Mouse (Mus musculus) gastrocnemius, postnatal 14 days (tissue): ENCODE measurements at regions not wholly inside any gene's neighbourhood (a gene's known extent, or its start where the extent isn't known, plus 50 kb on each side); places are given as distances from the start of the nearest gene placed in this dataset.

Source experiments
- DNase-seq: peaks from one replicate; pipeline ENCODE4 v3.0.0; 2021; ENCODE audit warnings: mixed read lengths
- intact Hi-C: fragments of 180-260 bp; cut with DNase I; formaldehyde crosslinking; loops from one replicate; pipeline ENCODE4 v1.15.1; 2025; ENCODE audit warnings: low total_unique reads

DNA sequence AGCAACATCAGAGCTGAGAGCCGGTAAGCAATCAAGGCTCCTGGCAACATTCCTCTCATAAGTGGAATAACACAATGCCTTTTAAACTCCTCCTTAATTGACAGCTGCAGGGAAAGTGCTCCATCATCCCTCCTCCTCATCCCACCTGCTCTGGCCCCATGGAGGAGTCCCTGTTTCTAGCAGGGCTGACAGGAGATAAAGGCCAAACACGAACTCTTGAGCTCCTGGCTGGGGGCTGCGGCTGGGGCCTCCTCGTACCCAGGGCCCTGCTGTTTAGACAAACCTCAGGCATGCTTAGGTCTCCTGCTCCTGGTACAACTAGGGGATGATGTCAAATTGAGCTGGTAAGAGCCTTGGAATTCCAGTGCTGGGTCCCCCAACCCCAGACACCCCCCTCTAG, 66.2 kb upstream of the Podxl start:
- DNase-seq, result no peak
- intact Hi-C loops, result no loop called here

- DNase-seq, result no peak
- intact Hi-C loops, result no loop called here
These were observed 64.1 kb upstream of the Podxl start for GRCm38 (mm10) chr6:31627912-31628311.

GRCm38 (mm10) chr6:31625055-31625454, 61.3 kb upstream of the Podxl start:
- DNase-seq, result no peak
- intact Hi-C loops, result no loop called here

- no peak for DNase-seq
- intact Hi-C loops, result no loop called here
These were observed 60.6 kb upstream of the Podxl start for GRCm38 (mm10) chr6:31624374-31624773.

DNA sequence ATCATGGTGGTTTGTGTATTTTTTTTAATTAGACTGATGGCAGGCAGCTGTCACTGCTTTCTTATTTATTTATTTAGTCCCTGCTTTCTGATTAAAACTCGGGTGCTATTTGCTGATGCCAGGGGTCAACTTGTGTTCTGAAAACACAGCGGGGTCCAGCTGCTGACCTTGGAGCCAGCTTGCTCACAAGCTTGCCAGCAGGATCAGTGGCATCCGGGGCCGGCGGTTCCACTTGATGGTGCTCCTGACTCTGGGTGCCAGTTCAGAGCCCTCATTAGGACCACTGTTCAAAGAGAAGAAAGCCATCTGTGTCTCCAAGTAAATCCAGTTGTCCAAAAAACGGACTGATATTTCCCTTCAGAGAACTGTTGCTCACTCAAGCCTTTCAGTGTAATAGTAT, 57.2 kb upstream of the Podxl start:
- intact Hi-C loops, result no loop called here
- DNase-seq, result no peak

DNA sequence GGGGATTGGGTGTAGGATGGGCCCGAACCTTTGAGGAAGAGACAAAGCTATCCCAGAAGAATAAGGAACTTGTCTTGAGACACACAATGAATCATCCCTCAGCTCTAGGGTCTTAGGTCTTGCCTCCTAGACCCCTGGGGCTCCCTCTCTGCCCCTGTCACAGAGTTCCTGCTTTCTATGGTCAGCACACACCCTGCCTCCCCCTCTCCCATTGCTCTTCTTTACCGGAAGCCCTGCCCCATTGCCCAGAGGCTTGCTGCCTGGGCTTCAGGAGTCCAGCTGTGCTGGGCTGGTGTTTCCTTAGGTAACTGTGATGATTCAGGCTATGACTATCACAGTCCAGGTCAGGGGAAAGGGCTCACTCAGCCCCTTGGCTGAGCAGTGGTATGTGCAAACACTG, 55.1 kb upstream of the Podxl start:
- intact Hi-C loops, result no loop called here
- DNase-seq, result no peak

GRCm38 (mm10) chr6:31617341-31617740, 53.6 kb upstream of the Podxl start:
- intact Hi-C loops, result no loop called here
- no peak for DNase-seq

DNA sequence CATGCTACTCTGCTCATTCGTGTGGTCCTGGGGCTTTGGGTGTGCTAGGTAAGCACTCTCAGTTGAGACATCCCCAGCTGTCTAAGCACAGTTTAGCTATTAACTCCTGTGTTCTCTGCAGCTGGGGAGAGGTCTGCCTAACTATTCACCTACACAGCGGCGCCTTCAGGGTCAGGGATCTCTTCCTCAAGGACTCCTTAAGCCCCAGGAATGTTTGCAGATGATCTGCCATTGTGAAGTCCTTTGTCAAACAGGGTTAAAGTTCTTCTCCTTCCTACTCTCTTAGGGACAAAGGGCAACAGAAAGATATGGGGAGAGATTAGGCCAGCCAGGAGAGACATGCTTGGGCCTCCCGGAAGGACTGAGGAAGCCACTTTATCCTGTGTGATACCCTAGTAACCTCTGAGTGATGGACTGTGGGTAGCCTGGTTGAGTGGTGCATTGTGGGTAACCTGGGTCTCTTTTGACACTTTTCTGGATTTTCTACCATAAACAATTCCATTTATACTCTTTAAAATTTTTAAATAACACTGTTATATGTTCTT, 51.7 kb upstream of the Podxl start:
- intact Hi-C loops, result no loop called here
- no peak for DNase-seq

GRCm38 (mm10) chr6:31614563-31614962, 50.8 kb upstream of the Podxl start:
- intact Hi-C loops, result no loop called here
- no peak for DNase-seq

- intact Hi-C loops, result no loop called here
These were observed 50.0 kb upstream of the Podxl start for GRCm38 (mm10) chr6:31613590-31614319.

More at GRCm38 (mm10) chr6:31613590-31614319, 50.0 kb upstream of the Podxl start:
- peak; percentile 14 for DNase-seq
